Mouse (Mus musculus) forebrain, embryonic 15.5 days (tissue): Measurements from ENCODE around the gene Plxna4. TPM values are rescaled to one million over a fixed set of nuclear protein-coding genes. Genes with fewer than 3 reads are reported as not detected.

Experiments used
- ATAC-seq: fragments of 200-750 bp; cut with Nextera tagmentation; replicated peaks from 2 replicates; pipeline ENCODE4 v1.8.0; 2017; ENCODE audit warnings: mild to moderate bottlenecking, moderate TSS enrichment, moderate library complexity
- H3K27ac ChIP-seq: fragments of 300-500 bp; sonication (generic); replicated peaks from 2 replicates; pipeline ENCODE4 v1.5.1; 2015; ENCODE audit warnings: mild to moderate bottlenecking, inconsistent platforms
- H3K27me3 ChIP-seq: fragments of 300-500 bp; sonication (generic); 2 replicates; pipeline ENCODE4 v1.6.1; 2015; ENCODE audit warnings: inconsistent platforms
- H3K36me3 ChIP-seq: fragments of 300-500 bp; sonication (generic); 2 replicates; pipeline ENCODE4 v1.6.1; 2015; ENCODE audit warnings: mild to moderate bottlenecking, inconsistent platforms
- H3K4me1 ChIP-seq: fragments of 300-500 bp; sonication (generic); 2 replicates; pipeline ENCODE4 v1.6.1; 2015; ENCODE audit warnings: inconsistent platforms
- H3K4me2 ChIP-seq: fragments of 300-500 bp; sonication (generic); replicated peaks from 2 replicates; pipeline ENCODE4 v1.6.1; 2015; ENCODE audit warnings: mild to moderate bottlenecking, inconsistent platforms
- H3K4me3 ChIP-seq: fragments of 300-500 bp; sonication (generic); 2 replicates; pipeline ENCODE4 v1.5.1; 2015; ENCODE audit warnings: mild to moderate bottlenecking, inconsistent platforms
- H3K9ac ChIP-seq: fragments of 300-500 bp; sonication (generic); replicated peaks from 2 replicates; pipeline ENCODE4 v1.6.1; 2015; ENCODE audit warnings: mild to moderate bottlenecking, inconsistent platforms
- H3K9me3 ChIP-seq: fragments of 300-500 bp; sonication (generic); 2 replicates; pipeline ENCODE4 v1.6.1; 2016; ENCODE audit warnings: inconsistent platforms
- WGBS: fragments of 180-500 bp; shearing (Covaris S2); methylation state at CpG from one replicate; pipeline ENCODE4 v1.1.7; 2015; ENCODE audit warnings: mixed read lengths; 5-methylcytosine and 5-hydroxymethylcytosine counted together
- polyA plus RNA-seq: library from polyadenylated mRNA; unstranded; fragments of >200 nt; fragmentation: Nextera tagmentation; extraction: Ambion mirVana; gene quantifications from 2 replicates; pipeline ENCODE4 v1.2.1, GENCODE M21; 2015

Plxna4 gene
- polyA plus RNA-seq, 1 experiment from 2014 or later: 28.7 TPM

DNA sequence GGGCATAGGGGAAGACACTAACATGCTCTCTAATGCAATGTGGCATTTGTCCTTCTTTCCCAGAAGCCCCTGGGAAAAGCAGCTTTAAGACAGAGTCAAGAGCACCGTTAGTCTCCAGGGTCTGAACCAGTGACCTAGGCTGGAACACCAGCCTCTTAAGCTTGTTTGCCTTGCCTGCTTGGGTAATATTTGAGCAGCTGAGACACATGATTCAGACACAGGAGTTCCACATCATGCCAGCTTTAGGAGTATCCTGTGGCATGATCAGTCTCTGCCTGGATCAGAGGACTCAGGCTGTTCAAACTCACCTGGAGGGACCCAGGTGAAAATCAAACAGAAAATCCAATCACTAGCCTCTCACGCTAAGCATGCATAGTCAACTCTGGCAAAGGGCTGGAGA lies 195.7 kb downstream of the Plxna4 start:
- peak overlapping the region; percentile 31; the same call in 1 of the 2 replicates for H3K27ac ChIP-seq
- H3K27me3 ChIP-seq: no peaks in the 10 kb centered on the region

GRCm38 (mm10) chr6:32388276-32388675 lies 199.7 kb downstream of the Plxna4 start:
- no peak for ATAC-seq
- WGBS: 57% methylated on average over 1 of the region's 1 CpGs
- H3K9ac ChIP-seq: no peak overlapping the region
- H3K9me3 ChIP-seq: no peaks in the 10 kb centered on the region
- no peak overlapping the region for H3K4me3 ChIP-seq
- no peaks in the 10 kb centered on the region for H3K27me3 ChIP-seq
- no peaks in the 10 kb centered on the region for H3K36me3 ChIP-seq
- H3K27ac ChIP-seq: no peak overlapping the region
- H3K4me1 ChIP-seq: peaks cover 14% of the 10 kb centered on the region
- no peak overlapping the region for H3K4me2 ChIP-seq

More for the DNA sequence above, 195.7 kb downstream of the Plxna4 start:
- Histone ChIP-seq H3K9me3 (no peaks in the 10 kb centered on the region), H3K4me1 (peaks cover 18% of the 10 kb centered on the region), H3K4me3 (no peak overlapping the region), H3K9ac (no peak overlapping the region), H3K4me2 (no peak overlapping the region), H3K36me3 (no peaks in the 10 kb centered on the region)
- no peak for ATAC-seq
- 75% methylated on average over 2 of the region's 2 CpGs for WGBS

- Histone ChIP-seq H3K4me1 (peaks cover 17% of the 10 kb centered on the region), H3K4me3 (no peak overlapping the region), H3K27me3 (no peaks in the 10 kb centered on the region), H3K36me3 (no peaks in the 10 kb centered on the region), H3K4me2 (no peak overlapping the region), H3K9ac (no peak overlapping the region), H3K9me3 (no peaks in the 10 kb centered on the region), H3K27ac (no peak overlapping the region)
- ATAC-seq: no peak
- 96% methylated on average over 2 of the region's 2 CpGs for WGBS
Measured at GRCm38 (mm10) chr6:32386915-32387314, 201.1 kb downstream of the Plxna4 start.

- WGBS: 46% methylated on average over 8 of the region's 8 CpGs
- H3K9ac ChIP-seq: no peak overlapping the region
- no peak for ATAC-seq
- H3K9me3 ChIP-seq: no peaks in the 10 kb centered on the region
- 0 out of 2 replicates have a peak overlapping the region, but pooled peaks have one; percentile 20 for H3K27ac ChIP-seq
- no peaks in the 10 kb centered on the region for H3K27me3 ChIP-seq
- H3K36me3 ChIP-seq: no peaks in the 10 kb centered on the region
- H3K4me1 ChIP-seq: peaks cover 17% of the 10 kb centered on the region
- no peak overlapping the region for H3K4me3 ChIP-seq
- no peak overlapping the region for H3K4me2 ChIP-seq
Measured at GRCm38 (mm10) chr6:32384937-32385336, 203.1 kb downstream of the Plxna4 start.

GRCm38 (mm10) chr6:32384423-32384822 lies 203.6 kb downstream of the Plxna4 start:
- Histone ChIP-seq H3K27ac (no peak overlapping the region), H3K4me1 (peaks cover 17% of the 10 kb centered on the region), H3K9me3 (no peaks in the 10 kb centered on the region), H3K4me3 (no peak overlapping the region), H3K9ac (no peak overlapping the region), H3K36me3 (no peaks in the 10 kb centered on the region), H3K27me3 (no peaks in the 10 kb centered on the region), H3K4me2 (no peak overlapping the region)
- 80% methylated on average over 8 of the region's 8 CpGs for WGBS
- no peak for ATAC-seq

GRCm38 (mm10) chr6:32381516-32381915 lies 206.5 kb downstream of the Plxna4 start:
- WGBS: 63% methylated on average over 10 of the region's 10 CpGs
- no peaks in the 10 kb centered on the region for H3K36me3 ChIP-seq
- no peak for ATAC-seq
- H3K27me3 ChIP-seq: no peaks in the 10 kb centered on the region
- no peak overlapping the region for H3K27ac ChIP-seq
- peaks cover 33% of the 10 kb centered on the region for H3K4me1 ChIP-seq
- H3K4me2 ChIP-seq: no peak overlapping the region
- H3K9ac ChIP-seq: no peak overlapping the region
- no peak overlapping the region for H3K4me3 ChIP-seq
- no peaks in the 10 kb centered on the region for H3K9me3 ChIP-seq

GRCm38 (mm10) chr6:32377181-32377580 lies 210.8 kb downstream of the Plxna4 start:
- 44% methylated on average over 8 of the region's 8 CpGs for WGBS
- H3K27ac ChIP-seq: no peak overlapping the region; the same call in 1 of the 2 replicates
- peaks cover 23% of the 10 kb centered on the region for H3K4me1 ChIP-seq
- peak; percentile 26; the same call in 1 of the 2 replicates for ATAC-seq
- H3K9me3 ChIP-seq: no peaks in the 10 kb centered on the region
- no peak overlapping the region for H3K9ac ChIP-seq
- H3K4me3 ChIP-seq: no peak overlapping the region
- no peaks in the 10 kb centered on the region for H3K27me3 ChIP-seq
- H3K4me2 ChIP-seq: no peak overlapping the region
- no peaks in the 10 kb centered on the region for H3K36me3 ChIP-seq

GRCm38 (mm10) chr6:32373931-32374361 lies 214.0 kb downstream of the Plxna4 start:
- peak; percentile 95 for ATAC-seq
- H3K36me3 ChIP-seq: no peaks in the 10 kb centered on the region
- 26% methylated on average over 8 of the region's 8 CpGs for WGBS
- no peak overlapping the region for H3K9ac ChIP-seq
- H3K9me3 ChIP-seq: no peaks in the 10 kb centered on the region
- H3K4me3 ChIP-seq: no peak overlapping the region
- peaks cover 29% of the 10 kb centered on the region for H3K4me1 ChIP-seq
- H3K4me2 ChIP-seq: no peak overlapping the region
- H3K27ac ChIP-seq: peak overlapping the region; percentile 80
- H3K27me3 ChIP-seq: no peaks in the 10 kb centered on the region

GRCm38 (mm10) chr6:32369092-32369491 lies 218.9 kb downstream of the Plxna4 start:
- Histone ChIP-seq H3K27ac (no peak overlapping the region), H3K27me3 (no peaks in the 10 kb centered on the region), H3K4me1 (peaks cover 13% of the 10 kb centered on the region), H3K36me3 (no peaks in the 10 kb centered on the region), H3K4me2 (no peak overlapping the region), H3K9me3 (no peaks in the 10 kb centered on the region), H3K4me3 (no peak overlapping the region), H3K9ac (no peak overlapping the region)
- 78% methylated on average over 3 of the region's 3 CpGs for WGBS
- no peak for ATAC-seq

- no peaks in the 10 kb centered on the region for H3K36me3 ChIP-seq
- H3K9ac ChIP-seq: no peak overlapping the region
- H3K4me2 ChIP-seq: no peak overlapping the region
- 73% methylated on average over 4 of the region's 4 CpGs for WGBS
- H3K4me1 ChIP-seq: peaks cover 10% of the 10 kb centered on the region
- H3K4me3 ChIP-seq: no peak overlapping the region
- H3K27ac ChIP-seq: no peak overlapping the region
- no peaks in the 10 kb centered on the region for H3K27me3 ChIP-seq
- no peak for ATAC-seq
- no peaks in the 10 kb centered on the region for H3K9me3 ChIP-seq
Measured at GRCm38 (mm10) chr6:32368408-32368807, 219.6 kb downstream of the Plxna4 start.

- H3K9ac ChIP-seq: no peak overlapping the region
- WGBS: 94% methylated on average over 5 of the region's 5 CpGs
Measured at GRCm38 (mm10) chr6:32364933-32365332, 223.1 kb downstream of the Plxna4 start.

DNA sequence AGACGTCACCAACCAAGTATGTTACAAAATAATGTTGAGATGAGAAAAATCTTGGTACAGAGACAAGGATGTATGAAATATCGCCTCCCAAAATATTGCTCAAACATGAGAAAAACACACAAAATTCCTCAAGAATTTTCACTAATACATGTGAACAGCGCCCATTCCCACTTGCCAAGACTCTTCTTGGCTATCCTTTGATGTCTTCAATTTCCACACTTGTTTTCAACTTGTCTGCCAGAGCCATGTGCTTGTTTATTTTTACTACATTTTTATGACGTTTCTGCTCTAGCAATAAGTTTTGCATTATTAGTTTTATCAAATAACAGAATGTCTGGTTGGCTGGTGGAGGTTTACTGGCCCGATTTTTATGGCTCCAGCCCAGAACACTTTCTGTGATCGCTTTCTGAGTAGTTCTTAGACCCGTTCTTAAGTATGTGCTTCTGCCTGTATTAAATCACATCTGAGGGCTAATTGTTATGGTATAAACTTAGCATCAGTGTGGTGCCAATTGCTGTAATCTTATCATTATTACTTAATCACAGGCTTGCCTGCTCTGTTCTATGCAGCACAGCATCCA lies 224.4 kb downstream of the Plxna4 start:
- Histone ChIP-seq H3K27ac (no peak overlapping the region), H3K9me3 (no peaks in the 10 kb centered on the region), H3K27me3 (no peaks in the 10 kb centered on the region), H3K4me1 (peaks cover 22% of the 10 kb centered on the region), H3K4me2 (no peak overlapping the region), H3K4me3 (no peak overlapping the region), H3K9ac (no peak overlapping the region), H3K36me3 (no peaks in the 10 kb centered on the region)
- no peak for ATAC-seq
- whole genome bisulfite sequencing: 64% methylated on average over 7 of the region's 7 CpGs

More at GRCm38 (mm10) chr6:32364933-32365332, 223.1 kb downstream of the Plxna4 start:
- no peak overlapping the region for H3K4me3 ChIP-seq
- ATAC-seq: no peak
- no peaks in the 10 kb centered on the region for H3K27me3 ChIP-seq
- H3K4me1 ChIP-seq: peaks cover 28% of the 10 kb centered on the region
- no peaks in the 10 kb centered on the region for H3K36me3 ChIP-seq
- H3K4me2 ChIP-seq: no peak overlapping the region
- H3K9me3 ChIP-seq: no peaks in the 10 kb centered on the region
- no peak overlapping the region for H3K27ac ChIP-seq

GRCm38 (mm10) chr6:32362421-32362820 lies 225.6 kb downstream of the Plxna4 start:
- H3K4me1 ChIP-seq: peaks cover 22% of the 10 kb centered on the region
- no peaks in the 10 kb centered on the region for H3K9me3 ChIP-seq
- H3K4me2 ChIP-seq: no peak overlapping the region
- no peaks in the 10 kb centered on the region for H3K36me3 ChIP-seq
- ATAC-seq: peak; percentile 29; the same call in 1 of the 2 replicates
- no peak overlapping the region for H3K27ac ChIP-seq
- 59% methylated on average over 4 of the region's 4 CpGs for WGBS
- H3K27me3 ChIP-seq: no peaks in the 10 kb centered on the region
- no peak overlapping the region for H3K4me3 ChIP-seq
- no peak overlapping the region for H3K9ac ChIP-seq
